Mouse (Mus musculus) skeletal muscle tissue, adult 2 months (tissue): ENCODE measurements around the gene Gas2.

Experiments used
- DNase-seq: peaks from one replicate; pipeline ENCODE4 v3.0.0-alpha.2; 2012; ENCODE audit warnings: low read depth, low spot score

Gas2 gene

GRCm38 (mm10) chr7:51964681-51965080, 102.9 kb downstream of the Gas2 start:
- no peak for DNase-seq

GRCm38 (mm10) chr7:51967581-51967980, 105.8 kb downstream of the Gas2 start:
- DNase-seq, result no peak

GRCm38 (mm10) chr7:51969379-51969778, 107.6 kb downstream of the Gas2 start:
- no peak for DNase-seq

GRCm38 (mm10) chr7:51972252-51972855, 110.5 kb downstream of the Gas2 start:
- DNase-seq, result peak; percentile 27

- no peak for DNase-seq
Observed at GRCm38 (mm10) chr7:51973091-51973490, 111.3 kb downstream of the Gas2 start.

GRCm38 (mm10) chr7:51973526-51973925, 111.7 kb downstream of the Gas2 start:
- no peak for DNase-seq

GRCm38 (mm10) chr7:51975181-51975580, 113.4 kb downstream of the Gas2 start:
- DNase-seq, result no peak

- no peak for DNase-seq
Observed at GRCm38 (mm10) chr7:51979271-51979670, 117.5 kb downstream of the Gas2 start.

- DNase-seq, result no peak
Observed at GRCm38 (mm10) chr7:51982303-51982702, 120.5 kb downstream of the Gas2 start.

- DNase-seq, result no peak
Observed at GRCm38 (mm10) chr7:51985763-51986162, 123.9 kb downstream of the Gas2 start.

- no peak for DNase-seq
Observed at GRCm38 (mm10) chr7:51986909-51987308, 125.1 kb downstream of the Gas2 start.

GRCm38 (mm10) chr7:51991020-51991419, 129.2 kb downstream of the Gas2 start:
- no peak for DNase-seq

- peak; percentile 96 for DNase-seq
Observed at GRCm38 (mm10) chr7:52005511-52006295, 143.9 kb downstream of the Gas2 start, which contains the start of gene Svip. Gene Svip (minus strand): TSS chr7:52006018.

- no peak for DNase-seq
Observed at GRCm38 (mm10) chr7:52006296-52006630, 144.4 kb downstream of the Gas2 start.

- no peak for DNase-seq
Observed at GRCm38 (mm10) chr7:52007138-52007537, 145.3 kb downstream of the Gas2 start.

- no peak for DNase-seq
Observed at GRCm38 (mm10) chr7:52013457-52013856, 151.6 kb downstream of the Gas2 start.

GRCm38 (mm10) chr7:52015180-52015579, 153.4 kb downstream of the Gas2 start:
- DNase-seq, result no peak

GRCm38 (mm10) chr7:52015628-52016027, 153.8 kb downstream of the Gas2 start, which contains the start of gene 1700015G11Rik:
Gene 1700015G11Rik (minus strand): TSS chr7:52015728.
- no peak for DNase-seq

- DNase-seq, result no peak
Observed at GRCm38 (mm10) chr7:52022039-52022438, 160.2 kb downstream of the Gas2 start.

- no peak for DNase-seq
Observed at GRCm38 (mm10) chr7:52024050-52024626, 162.3 kb downstream of the Gas2 start.

GRCm38 (mm10) chr7:52037600-52038582, 176.1 kb downstream of the Gas2 start:
- no peak for DNase-seq
